Mouse (Mus musculus): ENCODE measurements around the gene Smoc1.

Smoc1 gene

GRCm38 (mm10) chr12:81208559-81208958, 182.0 kb downstream of the Smoc1 start:
- Histone ChIP-seq H3K4me1 (replicated peaks; ENCODE audit: low read depth, low read length) (no peaks in the 10 kb centered on the region), H3K9me3 (ENCODE audit: low read length) (no peaks in the 10 kb centered on the region), H3K27me3 (ENCODE audit: insufficient read depth, low read length) (no peaks in the 10 kb centered on the region), H3K36me3 (ENCODE audit: insufficient read depth, low read length) (no peaks in the 10 kb centered on the region), H3K4me3 (replicated peaks; ENCODE audit: low read length) (no peak overlapping the region)
- no peak for TF ChIP-seq CTCF (conservative IDR thresholded peaks at IDR 0.05; ENCODE audit: low read length)
- TF ChIP-seq NANOG (IDR thresholded peaks at IDR 0.05; ENCODE audit: borderline replicate concordance, low read length) = no peak
- TF ChIP-seq POU5F1 (IDR thresholded peaks at IDR 0.05; ENCODE audit: borderline replicate concordance, low read length) = no peak

- H3K27me3 ChIP-seq (ENCODE audit: insufficient read depth, low read length) = peaks cover 3% of the 10 kb centered on the region; the same call in 1 of the 2 replicates
- H3K4me3 ChIP-seq (replicated peaks; ENCODE audit: low read length) = no peak overlapping the region
- H3K36me3 ChIP-seq (ENCODE audit: insufficient read depth, low read length) = no peaks in the 10 kb centered on the region
- H3K9me3 ChIP-seq (ENCODE audit: low read length) = no peaks in the 10 kb centered on the region
- no peaks in the 10 kb centered on the region for H3K4me1 ChIP-seq (replicated peaks; ENCODE audit: low read depth, low read length)
- no peak for TF ChIP-seq POU5F1 (IDR thresholded peaks at IDR 0.05; ENCODE audit: borderline replicate concordance, low read length)
- TF ChIP-seq NANOG (IDR thresholded peaks at IDR 0.05; ENCODE audit: borderline replicate concordance, low read length) = no peak
- no peak for TF ChIP-seq CTCF (conservative IDR thresholded peaks at IDR 0.05; ENCODE audit: low read length)
Measured at GRCm38 (mm10) chr12:81219339-81219738, 192.7 kb downstream of the Smoc1 start.

- TF ChIP-seq CTCF (conservative IDR thresholded peaks at IDR 0.05; ENCODE audit: low read length) (no peak), NANOG (IDR thresholded peaks at IDR 0.05; ENCODE audit: borderline replicate concordance, low read length) (no peak), POU5F1 (IDR thresholded peaks at IDR 0.05; ENCODE audit: borderline replicate concordance, low read length) (no peak)
- H3K36me3 ChIP-seq (ENCODE audit: insufficient read depth, low read length) = no peaks in the 10 kb centered on the region
- no peaks in the 10 kb centered on the region for H3K9me3 ChIP-seq (ENCODE audit: low read length)
- no peaks in the 10 kb centered on the region for H3K4me1 ChIP-seq (replicated peaks; ENCODE audit: low read depth, low read length)
- H3K27me3 ChIP-seq (ENCODE audit: insufficient read depth, low read length) = peaks cover 3% of the 10 kb centered on the region; the same call in 1 of the 2 replicates
- H3K4me3 ChIP-seq (replicated peaks; ENCODE audit: low read length) = no peak overlapping the region
Measured at GRCm38 (mm10) chr12:81223276-81223675, 196.7 kb downstream of the Smoc1 start.

- no peaks in the 10 kb centered on the region for H3K4me1 ChIP-seq (replicated peaks; ENCODE audit: low read depth, low read length)
- H3K36me3 ChIP-seq (ENCODE audit: insufficient read depth, low read length) = no peaks in the 10 kb centered on the region
- no peak overlapping the region for H3K4me3 ChIP-seq (replicated peaks; ENCODE audit: low read length)
- TF ChIP-seq NANOG (IDR thresholded peaks at IDR 0.05; ENCODE audit: borderline replicate concordance, low read length) (no peak), CTCF (conservative IDR thresholded peaks at IDR 0.05; ENCODE audit: low read length) (no peak), POU5F1 (IDR thresholded peaks at IDR 0.05; ENCODE audit: borderline replicate concordance, low read length) (no peak)
- H3K27me3 ChIP-seq (ENCODE audit: insufficient read depth, low read length) = peaks cover 3% of the 10 kb centered on the region; the same call in 1 of the 2 replicates
- no peaks in the 10 kb centered on the region for H3K9me3 ChIP-seq (ENCODE audit: low read length)
Measured at GRCm38 (mm10) chr12:81224843-81225242, 198.2 kb downstream of the Smoc1 start.

GRCm38 (mm10) chr12:81225966-81226577, 199.5 kb downstream of the Smoc1 start:
- Histone ChIP-seq H3K4me3 (replicated peaks; ENCODE audit: low read length) (no peak overlapping the region), H3K9me3 (ENCODE audit: low read length) (no peaks in the 10 kb centered on the region), H3K4me1 (replicated peaks; ENCODE audit: low read depth, low read length) (no peaks in the 10 kb centered on the region), H3K36me3 (ENCODE audit: insufficient read depth, low read length) (no peaks in the 10 kb centered on the region), H3K27me3 (ENCODE audit: insufficient read depth, low read length) (peaks cover 6% of the 10 kb centered on the region)
- TF ChIP-seq CTCF (conservative IDR thresholded peaks at IDR 0.05; ENCODE audit: low read length) = no peak
- TF ChIP-seq NANOG (IDR thresholded peaks at IDR 0.05; ENCODE audit: borderline replicate concordance, low read length) = no peak
- TF ChIP-seq POU5F1 (IDR thresholded peaks at IDR 0.05; ENCODE audit: borderline replicate concordance, low read length) = no peak

- Histone ChIP-seq H3K4me1 (replicated peaks; ENCODE audit: low read depth, low read length) (no peaks in the 10 kb centered on the region), H3K4me3 (replicated peaks; ENCODE audit: low read length) (no peak overlapping the region), H3K36me3 (ENCODE audit: insufficient read depth, low read length) (no peaks in the 10 kb centered on the region), H3K27me3 (ENCODE audit: insufficient read depth, low read length) (peaks cover 6% of the 10 kb centered on the region), H3K9me3 (ENCODE audit: low read length) (no peaks in the 10 kb centered on the region)
- TF ChIP-seq POU5F1 (IDR thresholded peaks at IDR 0.05; ENCODE audit: borderline replicate concordance, low read length) (no peak), NANOG (IDR thresholded peaks at IDR 0.05; ENCODE audit: borderline replicate concordance, low read length) (no peak), CTCF (conservative IDR thresholded peaks at IDR 0.05; ENCODE audit: low read length) (no peak)
Measured at GRCm38 (mm10) chr12:81226590-81226989, 200.0 kb downstream of the Smoc1 start.

- Histone ChIP-seq H3K36me3 (ENCODE audit: insufficient read depth, low read length) (no peaks in the 10 kb centered on the region), H3K4me1 (replicated peaks; ENCODE audit: low read depth, low read length) (no peaks in the 10 kb centered on the region), H3K9me3 (ENCODE audit: low read length) (no peaks in the 10 kb centered on the region), H3K4me3 (replicated peaks; ENCODE audit: low read length) (no peak overlapping the region), H3K27me3 (ENCODE audit: insufficient read depth, low read length) (peaks cover 3% of the 10 kb centered on the region; the same call in 1 of the 2 replicates)
- TF ChIP-seq CTCF (conservative IDR thresholded peaks at IDR 0.05; ENCODE audit: low read length) (no peak), NANOG (IDR thresholded peaks at IDR 0.05; ENCODE audit: borderline replicate concordance, low read length) (no peak), POU5F1 (IDR thresholded peaks at IDR 0.05; ENCODE audit: borderline replicate concordance, low read length) (no peak)
Measured at GRCm38 (mm10) chr12:81227767-81228460, 201.3 kb downstream of the Smoc1 start.

GRCm38 (mm10) chr12:81233746-81234380, 207.3 kb downstream of the Smoc1 start:
- H3K27me3 ChIP-seq (ENCODE audit: insufficient read depth, low read length) = peaks cover 3% of the 10 kb centered on the region; the same call in 1 of the 2 replicates
- no peaks in the 10 kb centered on the region for H3K4me1 ChIP-seq (replicated peaks; ENCODE audit: low read depth, low read length)
- no peak for TF ChIP-seq NANOG (IDR thresholded peaks at IDR 0.05; ENCODE audit: borderline replicate concordance, low read length)
- TF ChIP-seq CTCF (conservative IDR thresholded peaks at IDR 0.05; ENCODE audit: low read length) = no peak
- no peak for TF ChIP-seq POU5F1 (IDR thresholded peaks at IDR 0.05; ENCODE audit: borderline replicate concordance, low read length)
- no peaks in the 10 kb centered on the region for H3K9me3 ChIP-seq (ENCODE audit: low read length)
- no peak overlapping the region for H3K4me3 ChIP-seq (replicated peaks; ENCODE audit: low read length)
- no peaks in the 10 kb centered on the region for H3K36me3 ChIP-seq (ENCODE audit: insufficient read depth, low read length)

Data from E14TG2a.4 (cell line).